Comparison of ENCODE assay signal across 24 mouse cellular contexts in genomic region chrX:12686071-12686470, GRCm38 (mm10).
"Had no signal": no experiment of that assay in that cellular context is flagged by ENCODE, and none has a peak within 500 bp of the region (broad histone marks: within the 10 kb centered on the region; RNA-seq: fewer than 3 reads in every experiment).

No protein-coding gene starts in this region.

- DNase-seq: cerebellum, adult 9-10 months; cerebellum, adult 9-11 months; cerebellum, postnatal 10 days; cerebellum, postnatal 14 days; cerebellum, postnatal 25 days; cerebellum, postnatal 36 days; embryo, embryonic 11 days; forebrain, postnatal 0 days; gastrocnemius, postnatal 10 days; gastrocnemius, postnatal 14 days; gastrocnemius, postnatal 25 days; gastrocnemius, postnatal 36 days; heart, adult 11 months; heart, adult 2 months had no signal

- H3K9ac ChIP-seq: embryonic facial prominence, embryonic 12.5 days; embryonic facial prominence, embryonic 13.5 days; embryonic facial prominence, embryonic 15.5 days; forebrain, embryonic 12.5 days; forebrain, embryonic 13.5 days; forebrain, embryonic 15.5 days; forebrain, postnatal 0 days had no signal

- H3K36me3 ChIP-seq: embryonic facial prominence, embryonic 15.5 days had no signal

- H3K4me1 ChIP-seq: embryonic facial prominence, embryonic 10.5 days; embryonic facial prominence, embryonic 12.5 days; embryonic facial prominence, embryonic 13.5 days; embryonic facial prominence, embryonic 15.5 days; forebrain, embryonic 10.5 days; forebrain, embryonic 12.5 days; forebrain, embryonic 13.5 days; forebrain, embryonic 15.5 days had no signal

- H3K27me3 ChIP-seq: embryonic facial prominence, embryonic 12.5 days; embryonic facial prominence, embryonic 13.5 days; embryonic facial prominence, embryonic 15.5 days; forebrain, embryonic 12.5 days; forebrain, embryonic 13.5 days; forebrain, embryonic 15.5 days had no signal

- H3K4me3 ChIP-seq: embryonic facial prominence, embryonic 10.5 days; embryonic facial prominence, embryonic 12.5 days; embryonic facial prominence, embryonic 13.5 days; embryonic facial prominence, embryonic 15.5 days; erythroblast, embryonic 14.5 days; forebrain, embryonic 10.5 days; forebrain, embryonic 12.5 days; forebrain, embryonic 13.5 days; forebrain, embryonic 15.5 days; gastrocnemius, adult 2 months; heart, adult 2 months had no signal

- H3K27ac ChIP-seq: embryonic facial prominence, embryonic 10.5 days; embryonic facial prominence, embryonic 12.5 days; embryonic facial prominence, embryonic 13.5 days; embryonic facial prominence, embryonic 15.5 days; forebrain, embryonic 10.5 days; forebrain, embryonic 12.5 days; forebrain, embryonic 13.5 days; forebrain, embryonic 15.5 days; gastrocnemius, adult 2 months; heart, adult 2 months had no signal
